Mouse (Mus musculus) forebrain, embryonic 13.5 days (tissue): ENCODE measurements around the gene Uvrag. TPM values are rescaled to one million over a fixed set of nuclear protein-coding genes. Genes with fewer than 3 reads are reported as not detected.

Experiments
- ATAC-seq: fragments of 200-750 bp; cut with Nextera tagmentation; 2 replicates; pipeline ENCODE4 v1.8.0; 2017
- H3K27ac ChIP-seq: fragments of 300-500 bp; sonication (generic); 2 replicates; pipeline ENCODE4 v1.5.1; 2015; ENCODE audit warnings: inconsistent platforms, mild to moderate bottlenecking, moderate library complexity
- H3K27me3 ChIP-seq: fragments of 300-500 bp; sonication (generic); 2 replicates; pipeline ENCODE4 v1.6.1; 2015; ENCODE audit warnings: mild to moderate bottlenecking, inconsistent platforms
- H3K36me3 ChIP-seq: fragments of 300-500 bp; sonication (generic); 2 replicates; pipeline ENCODE4 v1.6.1; 2015; ENCODE audit warnings: mild to moderate bottlenecking, inconsistent platforms; ENCODE audit not compliant: poor library complexity, severe bottlenecking
- H3K4me1 ChIP-seq: fragments of 300-500 bp; sonication (generic); 2 replicates; pipeline ENCODE4 v1.6.1; 2015; ENCODE audit warnings: inconsistent platforms
- H3K4me2 ChIP-seq: fragments of 300-500 bp; sonication (generic); 2 replicates; pipeline ENCODE4 v1.6.1; 2015; ENCODE audit warnings: inconsistent platforms, mild to moderate bottlenecking, moderate library complexity
- H3K4me3 ChIP-seq: fragments of 300-500 bp; sonication (generic); 2 replicates; pipeline ENCODE4 v1.5.1; 2015; ENCODE audit warnings: mild to moderate bottlenecking, inconsistent platforms
- H3K9ac ChIP-seq: fragments of 300-500 bp; sonication (generic); 2 replicates; pipeline ENCODE4 v1.6.1; 2015; ENCODE audit warnings: mild to moderate bottlenecking, inconsistent platforms
- H3K9me3 ChIP-seq: fragments of 300-500 bp; sonication (generic); replicated peaks from 2 replicates; pipeline ENCODE4 v1.6.1; 2016; ENCODE audit warnings: inconsistent platforms
- WGBS: fragments of 180-500 bp; shearing (Covaris S2); methylation state at CpG from one replicate; pipeline ENCODE4 v1.1.7; 2015; 5-methylcytosine and 5-hydroxymethylcytosine counted together
- polyA plus RNA-seq: library from polyadenylated mRNA; unstranded; fragments of >200 nt; fragmentation: Nextera tagmentation; extraction: Ambion mirVana; gene quantifications from 2 replicates; pipeline ENCODE4 v1.2.1, GENCODE M21; 2015

Uvrag gene
- polyA plus RNA-seq, 1 experiment from 2014 or later, result 13.6 TPM

DNA sequence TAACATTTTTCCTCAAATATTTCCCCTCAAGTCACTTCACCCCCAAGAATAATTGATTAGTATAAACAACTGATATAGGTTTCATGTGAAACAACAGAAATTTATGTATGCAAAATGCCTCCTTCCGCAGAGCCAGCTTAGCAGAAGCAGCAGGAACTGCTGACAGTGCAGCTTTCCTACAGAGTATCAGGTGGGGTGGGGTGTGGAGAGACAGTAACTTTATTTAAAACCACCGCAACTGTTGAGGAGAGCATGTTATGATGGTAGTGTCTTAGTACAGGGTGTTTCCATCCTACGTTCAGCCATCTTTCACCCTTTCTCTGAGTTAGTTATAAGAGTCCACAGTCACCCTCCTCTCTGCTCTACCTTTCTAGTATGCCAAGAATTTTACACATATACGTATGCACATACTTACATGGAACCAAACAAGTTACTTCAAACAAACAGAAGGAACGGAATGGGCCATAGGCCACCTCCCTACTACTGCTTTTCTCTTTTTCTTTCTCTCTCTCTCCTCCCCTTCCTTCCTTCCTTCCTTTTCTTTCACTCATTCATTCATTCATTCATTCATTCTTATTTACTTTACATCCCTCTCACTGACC is 145.7 kb downstream of the Uvrag start:
- WGBS, result 91% methylated on average over 5 of the region's 5 CpGs
- no peak for ATAC-seq
- no peaks in the 10 kb centered on the region for H3K27me3 ChIP-seq
- no peaks in the 10 kb centered on the region for H3K36me3 ChIP-seq
- no peak overlapping the region for H3K9ac ChIP-seq
- no peaks in the 10 kb centered on the region for H3K4me1 ChIP-seq
- no peak overlapping the region for H3K27ac ChIP-seq
- no peaks in the 10 kb centered on the region for H3K9me3 ChIP-seq
- H3K4me2 ChIP-seq, result no peak overlapping the region
- no peak overlapping the region for H3K4me3 ChIP-seq

GRCm38 (mm10) chr7:98994137-98994536 is 146.8 kb downstream of the Uvrag start:
- no peaks in the 10 kb centered on the region for H3K9me3 ChIP-seq
- H3K4me2 ChIP-seq, result no peak overlapping the region
- H3K27ac ChIP-seq, result no peak overlapping the region
- no peak overlapping the region for H3K4me3 ChIP-seq
- H3K27me3 ChIP-seq, result no peaks in the 10 kb centered on the region
- no peaks in the 10 kb centered on the region for H3K4me1 ChIP-seq
- 87% methylated on average over 6 of the region's 6 CpGs for WGBS
- no peaks in the 10 kb centered on the region for H3K36me3 ChIP-seq
- ATAC-seq, result no peak
- H3K9ac ChIP-seq, result no peak overlapping the region

GRCm38 (mm10) chr7:98993395-98993794 is 147.5 kb downstream of the Uvrag start:
- 79% methylated on average over 4 of the region's 4 CpGs for WGBS
- Histone ChIP-seq H3K9me3 (no peaks in the 10 kb centered on the region), H3K4me1 (no peaks in the 10 kb centered on the region), H3K4me3 (no peak overlapping the region), H3K27ac (no peak overlapping the region), H3K4me2 (no peak overlapping the region), H3K27me3 (no peaks in the 10 kb centered on the region), H3K36me3 (no peaks in the 10 kb centered on the region), H3K9ac (no peak overlapping the region)
- no peak for ATAC-seq

DNA sequence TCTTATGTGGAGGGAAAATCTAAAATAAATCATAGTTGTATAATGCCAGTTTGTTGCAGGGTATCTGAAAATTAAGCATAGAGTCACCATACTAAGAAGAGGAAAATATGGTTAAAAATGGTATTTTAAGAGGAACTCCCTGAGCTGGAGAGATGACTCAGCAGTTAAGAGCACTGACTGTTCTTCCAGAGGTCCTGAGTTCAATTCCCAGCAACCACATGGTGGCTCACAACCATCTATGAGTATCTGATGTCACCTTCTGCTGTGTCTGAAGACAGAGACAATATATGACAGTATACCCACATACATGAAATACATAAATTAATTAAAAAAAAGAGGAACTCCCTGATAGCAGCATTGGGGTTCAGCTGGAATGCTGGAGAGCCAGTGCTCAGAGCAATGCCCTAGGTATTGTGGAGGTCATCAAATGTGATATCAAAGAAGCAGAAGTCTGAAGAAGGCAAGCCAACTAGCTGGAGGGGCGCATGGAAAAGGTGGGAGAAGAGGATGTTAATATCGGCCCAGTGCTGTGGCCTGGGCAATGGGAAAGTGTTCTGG is 149.7 kb downstream of the Uvrag start:
- Histone ChIP-seq H3K36me3 (no peaks in the 10 kb centered on the region), H3K4me1 (no peaks in the 10 kb centered on the region), H3K27ac (no peak overlapping the region), H3K9me3 (no peaks in the 10 kb centered on the region), H3K4me2 (no peak overlapping the region), H3K27me3 (no peaks in the 10 kb centered on the region), H3K9ac (no peak overlapping the region), H3K4me3 (no peak overlapping the region)
- 96% methylated on average over 2 of the region's 2 CpGs for WGBS
- ATAC-seq, result no peak

- no peaks in the 10 kb centered on the region for H3K4me1 ChIP-seq
- WGBS, result 91% methylated on average over 1 of the region's 1 CpGs
- no peaks in the 10 kb centered on the region for H3K27me3 ChIP-seq
- no peak overlapping the region for H3K27ac ChIP-seq
- H3K9ac ChIP-seq, result no peak overlapping the region
- no peak overlapping the region for H3K4me3 ChIP-seq
- H3K4me2 ChIP-seq, result no peak overlapping the region
- H3K36me3 ChIP-seq, result no peaks in the 10 kb centered on the region
- H3K9me3 ChIP-seq, result no peaks in the 10 kb centered on the region
- no peak for ATAC-seq
Measured at GRCm38 (mm10) chr7:98990510-98990909, 150.4 kb downstream of the Uvrag start.

DNA sequence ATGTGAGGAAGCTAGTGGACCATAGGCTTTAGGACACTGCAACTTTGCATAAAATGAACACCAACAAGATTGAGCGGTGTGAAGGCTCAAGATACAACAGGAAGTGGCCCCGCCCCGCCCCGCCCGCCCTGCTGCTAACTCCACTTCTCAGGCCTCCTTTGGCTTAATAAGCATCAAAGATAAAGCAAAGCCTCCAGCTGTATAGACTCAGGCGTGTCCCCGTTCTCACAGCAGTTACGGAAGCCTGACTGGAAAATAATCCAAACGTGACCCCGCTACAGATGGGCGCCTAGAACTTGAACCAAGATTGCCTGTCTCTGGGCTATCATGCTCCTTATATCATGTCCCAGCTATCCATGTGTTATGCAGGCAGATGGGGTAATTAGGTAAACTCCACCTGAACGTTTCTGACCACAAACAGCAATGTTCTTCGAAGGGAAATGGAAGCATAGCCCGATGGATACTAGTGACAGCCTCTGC is 153.9 kb downstream of the Uvrag start:
- H3K36me3 ChIP-seq, result no peaks in the 10 kb centered on the region
- no peaks in the 10 kb centered on the region for H3K9me3 ChIP-seq
- no peak for ATAC-seq
- no peak overlapping the region for H3K4me3 ChIP-seq
- no peak overlapping the region for H3K27ac ChIP-seq
- no peaks in the 10 kb centered on the region; the same call in 1 of the 2 replicates for H3K4me1 ChIP-seq
- H3K9ac ChIP-seq, result no peak overlapping the region
- no peak overlapping the region for H3K4me2 ChIP-seq
- WGBS, result 93% methylated on average over 14 of the region's 14 CpGs
- H3K27me3 ChIP-seq, result no peaks in the 10 kb centered on the region

- H3K4me3 ChIP-seq, result no peak overlapping the region
- WGBS, result 97% methylated on average over 2 of the region's 2 CpGs
- H3K9ac ChIP-seq, result no peak overlapping the region
- no peak overlapping the region for H3K4me2 ChIP-seq
- no peaks in the 10 kb centered on the region for H3K27me3 ChIP-seq
- no peak for ATAC-seq
- no peaks in the 10 kb centered on the region; the same call in 1 of the 2 replicates for H3K4me1 ChIP-seq
- H3K9me3 ChIP-seq, result no peaks in the 10 kb centered on the region
- H3K36me3 ChIP-seq, result no peaks in the 10 kb centered on the region
- no peak overlapping the region for H3K27ac ChIP-seq
Measured at GRCm38 (mm10) chr7:98985935-98986334, 155.0 kb downstream of the Uvrag start.

DNA sequence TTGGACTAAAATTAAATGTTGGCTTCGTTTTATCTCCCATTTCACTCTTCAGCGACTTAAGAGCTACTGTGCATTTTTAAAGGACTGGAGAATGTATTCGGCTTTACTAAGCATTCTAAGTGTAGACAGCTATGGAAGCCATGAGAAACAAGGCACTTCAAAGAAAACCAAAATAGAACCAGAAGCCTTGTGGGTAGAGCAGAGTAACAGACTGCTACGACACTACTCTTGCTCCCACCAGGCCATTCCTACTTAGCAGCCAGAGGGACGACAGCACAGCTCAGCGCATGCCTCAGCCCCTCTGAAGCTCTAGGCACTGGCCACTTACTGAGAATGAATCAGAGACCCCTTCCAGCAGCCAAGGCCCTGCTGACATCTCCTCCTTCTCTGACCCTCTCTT is 155.5 kb downstream of the Uvrag start:
- H3K4me1 ChIP-seq, result no peaks in the 10 kb centered on the region; the same call in 1 of the 2 replicates
- ATAC-seq, result no peak
- no peaks in the 10 kb centered on the region for H3K36me3 ChIP-seq
- WGBS, result 86% methylated on average over 6 of the region's 6 CpGs
- no peak overlapping the region for H3K27ac ChIP-seq
- no peaks in the 10 kb centered on the region for H3K9me3 ChIP-seq
- no peak overlapping the region for H3K4me2 ChIP-seq
- no peaks in the 10 kb centered on the region for H3K27me3 ChIP-seq
- no peak overlapping the region for H3K4me3 ChIP-seq
- no peak overlapping the region for H3K9ac ChIP-seq

- Histone ChIP-seq H3K9me3 (no peaks in the 10 kb centered on the region), H3K4me3 (no peak overlapping the region), H3K27ac (no peak overlapping the region), H3K9ac (no peak overlapping the region), H3K36me3 (no peaks in the 10 kb centered on the region), H3K4me1 (no peaks in the 10 kb centered on the region; the same call in 1 of the 2 replicates), H3K27me3 (no peaks in the 10 kb centered on the region), H3K4me2 (no peak overlapping the region)
- ATAC-seq, result no peak
- 35% methylated on average over 7 of the region's 7 CpGs for WGBS
Measured at GRCm38 (mm10) chr7:98984319-98984718, 156.6 kb downstream of the Uvrag start.

DNA sequence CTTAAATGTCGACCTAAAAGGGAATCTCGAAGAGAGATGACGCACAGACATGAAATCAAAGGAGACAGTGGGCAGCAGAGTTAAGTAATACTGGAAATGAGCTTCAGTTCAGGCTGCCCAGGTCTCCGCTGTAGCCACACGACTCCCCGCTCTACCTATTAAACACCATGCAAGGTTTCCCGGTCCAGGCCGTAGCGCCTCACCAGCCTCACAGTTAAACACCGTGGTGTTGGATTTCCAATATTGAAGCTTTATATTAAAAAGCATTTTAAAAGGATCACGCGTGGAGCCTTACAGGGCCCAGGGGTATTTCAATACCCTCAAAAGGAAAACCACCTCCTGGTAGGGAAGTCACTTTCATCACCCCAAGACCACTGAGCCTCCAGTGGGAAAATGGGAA is 157.9 kb downstream of the Uvrag start:
- no peaks in the 10 kb centered on the region for H3K9me3 ChIP-seq
- no peak for ATAC-seq
- H3K4me1 ChIP-seq, result no peaks in the 10 kb centered on the region; the same call in 1 of the 2 replicates
- no peak overlapping the region for H3K4me3 ChIP-seq
- no peaks in the 10 kb centered on the region for H3K27me3 ChIP-seq
- no peaks in the 10 kb centered on the region for H3K36me3 ChIP-seq
- no peak overlapping the region for H3K27ac ChIP-seq
- H3K4me2 ChIP-seq, result no peak overlapping the region
- no peak overlapping the region for H3K9ac ChIP-seq
- WGBS, result 63% methylated on average over 12 of the region's 12 CpGs

- Histone ChIP-seq H3K27ac (no peak overlapping the region), H3K4me1 (no peaks in the 10 kb centered on the region; the same call in 1 of the 2 replicates)
- WGBS, result 86% methylated on average over 6 of the region's 6 CpGs
Measured at GRCm38 (mm10) chr7:98981423-98981822, 159.5 kb downstream of the Uvrag start.

DNA sequence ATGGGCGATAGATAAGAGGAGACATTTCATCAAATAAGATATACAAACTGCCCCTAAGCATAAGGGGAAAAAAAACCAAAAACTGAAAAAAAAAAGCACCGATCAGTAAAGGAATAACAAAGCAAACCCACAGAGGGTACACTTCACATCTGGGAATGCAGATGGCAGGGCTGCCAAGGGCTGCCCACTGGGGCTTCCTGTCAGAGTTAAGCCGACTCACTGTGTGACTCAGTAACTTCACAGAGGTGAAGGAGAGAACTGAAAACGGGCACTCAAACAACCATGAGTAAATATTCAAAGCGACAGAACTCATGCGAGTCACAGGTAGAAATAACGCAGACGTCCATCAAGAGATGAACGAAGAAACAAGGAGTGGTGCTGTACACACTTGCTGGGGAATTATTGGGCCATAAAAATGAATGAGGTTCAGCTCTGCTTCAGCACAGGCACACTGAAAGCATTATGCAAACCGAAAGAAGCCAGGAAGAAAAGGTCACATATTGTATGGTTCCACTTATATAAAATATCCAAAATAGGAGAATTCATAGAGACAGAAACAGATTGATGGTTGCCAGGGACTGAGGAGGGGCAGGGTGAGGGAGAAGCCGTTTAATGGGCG is 164.0 kb downstream of the Uvrag start:
- no peaks in the 10 kb centered on the region for H3K9me3 ChIP-seq
- no peak for ATAC-seq
- no peak overlapping the region for H3K27ac ChIP-seq
- WGBS, result 95% methylated on average over 12 of the region's 12 CpGs
- H3K9ac ChIP-seq, result no peak overlapping the region
- H3K4me3 ChIP-seq, result no peak overlapping the region
- H3K4me1 ChIP-seq, result no peaks in the 10 kb centered on the region
- no peaks in the 10 kb centered on the region for H3K36me3 ChIP-seq
- no peaks in the 10 kb centered on the region for H3K27me3 ChIP-seq
- no peak overlapping the region for H3K4me2 ChIP-seq

More at GRCm38 (mm10) chr7:98981423-98981822, 159.5 kb downstream of the Uvrag start:
- Histone ChIP-seq H3K9me3 (no peaks in the 10 kb centered on the region), H3K36me3 (no peaks in the 10 kb centered on the region), H3K27me3 (no peaks in the 10 kb centered on the region), H3K9ac (no peak overlapping the region), H3K4me2 (no peak overlapping the region), H3K4me3 (no peak overlapping the region)
- ATAC-seq, result no peak
